In genomic region chr7:127041851-127042672, GRCm38 (mm10) we compare ENCODE assay signal across 8 mouse cellular contexts. TPM values are rescaled to one million over a fixed set of nuclear protein-coding genes. Genes with fewer than 3 reads are reported as not detected.
A peak's percentile ranks its signal among the peaks of the same experiment; 100 is the strongest.
DNase-seq lines count a peak whose midpoint lies in the region; ATAC-seq lines count a peak whose summit lies in the region.

TSS of gene Kif22 (minus strand) at chr7:127042471.

- DNase-seq in Muller cell, postnatal 12 days (ENCODE audit: inconsistent ontology term): peak; percentile 89
- DNase-seq in cerebellum, adult 8-10 months: peak; percentile 89
- DNase-seq in forelimb bud, embryonic 11.5 days (ENCODE audit: low read depth, low spot score): peak; percentile 87
- DNase-seq in layer of hippocampus, adult 9-11 months: peak; percentile 82
- DNase-seq in lung, postnatal 14 days: peak; percentile 93
- peak; percentile 87 for DNase-seq in ovary, postnatal 36 days (ENCODE audit: low spot score)
- DNase-seq in thymus, postnatal 14 days: peak; percentile 91

- peak; percentile 88 to 98 for ATAC-seq in hematopoietic stem cell, adult 5-6 weeks (replicated peaks in 1 of 2; ENCODE audit: insufficient read depth in 1 of 2, low FRiP score in 2 of 2, low TSS enrichment in 1 of 2, low read depth in 1 of 2, poor library complexity in 2 of 2, severe bottlenecking in 2 of 2)

RNA-seq across cellular contexts. Expression of gene Kif22, which starts in this region (rescaled TPM):
- total RNA-seq in hematopoietic stem cell, adult 5-6 weeks (2017): 74.5 and 90.1 TPM in 2 replicates

Comparison
In these comparisons a context has a peak if more than half of its experiments do, and no peak if none do; other contexts are left out.
1. Peak in every context shown above with its lines: DNase-seq and ATAC-seq.